Mouse (Mus musculus) midbrain, embryonic 14.5 days (tissue): Measurements from ENCODE around the gene Ddx20. TPM values are rescaled to one million over a fixed set of nuclear protein-coding genes. Genes with fewer than 3 reads are reported as not detected.

Experiments
- ATAC-seq: fragments of 200-750 bp; cut with Nextera tagmentation; 2 replicates; pipeline ENCODE4 v1.8.0; 2017; ENCODE audit warnings: moderate number of reproducible peaks, moderate library complexity; ENCODE audit not compliant: low FRiP score, low TSS enrichment
- DNase-seq: peaks from one replicate; pipeline ENCODE4 v3.0.0-alpha.2; 2015
- H3K27ac ChIP-seq: fragments of 300-500 bp; sonication (generic); replicated peaks from 2 replicates; pipeline ENCODE4 v1.5.1; 2014; ENCODE audit warnings: mild to moderate bottlenecking, low read depth, low read length, moderate library complexity
- H3K27me3 ChIP-seq: fragments of 300-500 bp; sonication (generic); 2 replicates; pipeline ENCODE4 v1.6.1; 2014; ENCODE audit warnings: low read length, control low read depth, mixed read lengths; ENCODE audit not compliant: control insufficient read depth, insufficient read depth
- H3K36me3 ChIP-seq: fragments of 300-500 bp; sonication (generic); 2 replicates; pipeline ENCODE4 v1.6.1; 2014; ENCODE audit warnings: low read length, control low read depth; ENCODE audit not compliant: control insufficient read depth, insufficient read depth
- H3K4me1 ChIP-seq: fragments of 300-500 bp; sonication (generic); 2 replicates; pipeline ENCODE4 v1.6.1; 2014; ENCODE audit warnings: mild to moderate bottlenecking, antibody characterized with exemption, low read length, control low read depth; ENCODE audit not compliant: control insufficient read depth, insufficient read depth
- H3K4me2 ChIP-seq: fragments of 300-500 bp; sonication (generic); 2 replicates; pipeline ENCODE4 v1.6.1; 2014; ENCODE audit warnings: mild to moderate bottlenecking, low read length, moderate library complexity
- H3K4me3 ChIP-seq: fragments of 300-500 bp; sonication (generic); replicated peaks from 2 replicates; pipeline ENCODE4 v1.5.1; 2014; ENCODE audit warnings: low read depth, low read length
- H3K9ac ChIP-seq: fragments of 300-500 bp; sonication (generic); replicated peaks from 2 replicates; pipeline ENCODE4 v1.6.1; 2014; ENCODE audit warnings: mild to moderate bottlenecking, low read length, moderate library complexity
- H3K9me3 ChIP-seq: fragments of 300-500 bp; sonication (generic); 2 replicates; pipeline ENCODE4 v1.6.1; 2016; ENCODE audit warnings: low read length, control low read depth, mixed read lengths; ENCODE audit not compliant: control insufficient read depth
- WGBS: fragments of 180-500 bp; shearing (Covaris S2); extraction: QIAGEN DNeasy Blood & Tissue Kit; methylation state at CpG from one replicate; pipeline ENCODE4 v1.1.7; 2014; 5-methylcytosine and 5-hydroxymethylcytosine counted together
- polyA plus RNA-seq: library from polyadenylated mRNA; unstranded; fragments of >200 nt; fragmentation: Nextera tagmentation; extraction: Ambion mirVana; gene quantifications from 2 replicates; pipeline ENCODE4 v1.2.1, GENCODE M21; 2014

Ddx20 gene
- polyA plus RNA-seq, 1 experiment from 2014 or later: 32.0 TPM

DNA sequence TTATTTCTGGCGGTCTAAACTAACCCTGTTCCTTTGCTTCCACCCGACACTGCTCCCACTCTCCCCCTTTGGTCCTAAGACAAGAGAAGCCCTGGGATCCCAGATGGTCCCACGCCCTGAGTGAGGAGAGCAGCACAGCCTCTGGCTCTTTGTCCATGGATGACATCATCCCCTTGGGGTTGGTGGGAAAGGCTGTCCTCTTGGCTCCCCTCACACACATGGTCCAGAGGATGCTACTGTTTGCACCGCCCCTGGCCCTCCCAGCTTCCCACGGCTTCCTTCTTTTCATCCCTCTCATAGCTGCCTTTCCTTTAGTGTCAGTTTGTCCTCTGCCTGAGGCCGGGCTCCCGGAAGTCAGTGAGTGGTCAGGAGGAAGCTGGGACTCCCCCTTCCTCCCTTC, 24.4 kb upstream of the Ddx20 start:
- WGBS: 75% methylated on average over 7 of the region's 7 CpGs
- DNase-seq (no peak), ATAC-seq (no peak)
- Histone ChIP-seq H3K4me3 (no peak overlapping the region), H3K4me1 (peaks cover 8% of the 10 kb centered on the region; the same call in 1 of the 2 replicates), H3K27ac (no peak overlapping the region), H3K36me3 (no peaks in the 10 kb centered on the region), H3K4me2 (no peak overlapping the region), H3K9ac (no peak overlapping the region), H3K27me3 (no peaks in the 10 kb centered on the region), H3K9me3 (no peaks in the 10 kb centered on the region)

GRCm38 (mm10) chr3:105710246-105710645, 22.9 kb upstream of the Ddx20 start:
- DNase-seq (peak; percentile 54), ATAC-seq (peak; percentile 25; the same call in 1 of the 2 replicates)
- no peak overlapping the region for H3K27ac ChIP-seq
- 59% methylated on average over 6 of the region's 6 CpGs for WGBS
- H3K4me3 ChIP-seq: no peak overlapping the region
- H3K9ac ChIP-seq: no peak overlapping the region
- no peaks in the 10 kb centered on the region for H3K36me3 ChIP-seq
- H3K4me1 ChIP-seq: peaks cover 17% of the 10 kb centered on the region; the same call in 1 of the 2 replicates
- no peaks in the 10 kb centered on the region for H3K27me3 ChIP-seq
- H3K9me3 ChIP-seq: no peaks in the 10 kb centered on the region
- no peak overlapping the region for H3K4me2 ChIP-seq

DNA sequence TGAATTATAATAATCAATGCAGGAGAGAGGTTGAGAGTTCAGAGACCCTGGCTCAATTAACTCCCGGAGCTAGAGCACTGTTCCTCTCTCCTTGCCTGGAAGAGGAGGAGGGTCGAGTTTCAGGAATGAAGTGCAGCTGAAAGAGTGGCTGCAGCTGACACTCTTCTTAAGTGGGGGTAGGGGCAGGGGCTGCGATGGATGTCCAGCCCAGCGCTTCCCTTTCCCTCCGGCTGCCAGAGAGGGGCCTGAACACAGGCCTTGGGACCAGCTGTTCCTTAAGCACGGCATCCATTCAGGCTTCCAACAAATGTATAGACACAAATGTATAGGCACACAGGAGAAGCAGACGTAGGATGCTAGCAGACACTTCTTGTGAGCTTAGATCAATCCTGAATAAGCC, 20.2 kb upstream of the Ddx20 start:
- Histone ChIP-seq H3K4me2 (0 out of 2 replicates have a peak overlapping the region, but pooled peaks have one; percentile 15), H3K36me3 (no peaks in the 10 kb centered on the region), H3K27ac (no peak overlapping the region), H3K9me3 (no peaks in the 10 kb centered on the region), H3K4me3 (no peak overlapping the region), H3K9ac (no peak overlapping the region), H3K27me3 (peaks cover 6% of the 10 kb centered on the region; the same call in 1 of the 2 replicates), H3K4me1 (0 out of 2 replicates have a peak, but pooled peaks cover 11% of the 10 kb centered on the region)
- 17% methylated on average over 7 of the region's 7 CpGs for WGBS
- ATAC-seq (no peak), DNase-seq (no peak)

DNA sequence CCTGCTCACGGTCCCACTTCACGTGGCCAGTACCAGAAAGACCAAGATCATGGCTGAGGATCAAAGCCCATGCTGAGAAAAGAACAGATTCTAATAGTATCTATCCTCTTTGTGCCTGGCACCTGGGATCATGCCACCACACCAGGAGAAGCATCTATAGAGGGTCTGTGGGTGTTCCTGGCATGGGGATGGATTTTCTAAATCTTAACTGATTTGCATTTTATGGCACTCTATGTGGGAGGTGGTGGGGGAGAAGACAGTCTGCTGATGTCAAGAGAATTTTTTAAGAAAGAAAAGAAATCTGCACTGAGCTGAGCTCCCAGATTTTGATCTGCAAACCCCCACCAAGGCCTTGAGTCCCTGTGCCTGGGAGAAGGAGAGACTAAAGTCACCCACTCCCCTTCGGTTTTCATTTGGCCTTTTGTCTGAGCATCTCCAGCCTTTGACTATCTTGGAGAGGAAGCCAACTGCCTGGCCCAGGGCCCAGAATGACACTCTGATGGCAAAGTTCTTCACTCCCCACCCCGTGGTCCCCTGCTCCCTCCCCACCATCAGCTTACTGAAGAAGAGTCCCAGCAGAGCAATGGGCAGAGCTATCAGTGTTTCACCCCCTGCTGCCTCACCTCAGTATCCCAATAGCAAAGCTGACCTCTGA, 19.1 kb upstream of the Ddx20 start:
- Histone ChIP-seq H3K9ac (no peak overlapping the region), H3K4me3 (no peak overlapping the region), H3K4me2 (peak overlapping the region; percentile 99), H3K27ac (no peak overlapping the region), H3K9me3 (no peaks in the 10 kb centered on the region), H3K27me3 (peaks cover 6% of the 10 kb centered on the region; the same call in 1 of the 2 replicates), H3K36me3 (no peaks in the 10 kb centered on the region), H3K4me1 (0 out of 2 replicates have a peak, but pooled peaks cover 11% of the 10 kb centered on the region)
- no peak for DNase-seq
- 42% methylated on average over 4 of the region's 4 CpGs for WGBS
- ATAC-seq: no peak

DNA sequence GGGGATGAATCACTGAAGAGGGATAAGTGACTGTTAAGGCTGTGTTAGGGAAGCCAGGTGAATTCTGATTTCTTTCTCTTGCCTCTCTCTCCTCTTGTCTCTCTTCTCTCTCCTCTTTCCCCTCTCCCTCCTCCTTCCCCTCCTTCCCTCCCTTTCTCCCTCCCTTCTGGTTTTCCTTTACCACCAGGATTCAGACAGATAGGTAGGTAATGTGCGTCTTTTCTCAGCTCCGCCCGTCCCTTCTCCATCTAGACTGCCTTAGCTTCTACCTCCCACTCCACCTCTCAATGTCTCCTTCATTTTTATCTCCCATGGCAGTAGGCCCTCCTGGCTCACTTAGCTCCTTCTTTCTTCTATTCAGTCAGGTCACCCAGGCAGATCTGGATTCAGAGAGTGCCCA, 18.2 kb upstream of the Ddx20 start:
- H3K27ac ChIP-seq: no peak overlapping the region
- no peak for ATAC-seq

DNA sequence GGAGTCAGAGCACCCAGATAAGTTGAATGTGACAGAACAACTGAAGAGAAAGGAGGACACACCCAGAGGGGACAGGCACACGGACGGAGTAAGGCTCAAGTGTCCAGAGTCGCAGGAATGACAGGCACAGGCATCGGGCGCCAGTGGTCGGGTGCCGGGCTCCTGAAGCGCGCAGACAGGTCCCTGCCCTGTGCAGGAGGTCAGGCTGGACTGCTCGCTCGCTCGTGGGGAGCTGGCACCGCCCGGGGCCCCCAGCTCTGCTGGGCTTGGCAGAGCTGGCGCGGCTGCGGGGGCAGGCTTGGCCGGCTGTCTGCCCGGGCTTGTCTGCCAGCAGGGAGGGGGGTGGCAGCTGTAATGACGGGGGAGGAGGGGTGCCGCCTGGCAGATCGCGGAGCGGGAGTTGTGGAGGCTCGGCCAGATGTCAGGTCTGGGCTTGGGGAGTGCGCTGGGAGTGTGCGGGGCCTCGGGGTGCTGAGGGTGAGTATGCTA, 17.7 kb upstream of the Ddx20 start:
- Histone ChIP-seq H3K4me2 (peak overlapping the region; percentile 99), H3K27ac (no peak overlapping the region), H3K27me3 (peaks cover 6% of the 10 kb centered on the region; the same call in 1 of the 2 replicates), H3K4me3 (peak overlapping the region; percentile 41), H3K9ac (peak overlapping the region; percentile 61), H3K9me3 (no peaks in the 10 kb centered on the region), H3K4me1 (0 out of 2 replicates have a peak, but pooled peaks cover 11% of the 10 kb centered on the region), H3K36me3 (no peaks in the 10 kb centered on the region)
- under 1% methylated on average over 28 of the region's 28 CpGs for WGBS
- DNase-seq (peak; percentile 67), ATAC-seq (peak; percentile 44)

More for the DNA sequence above, 18.2 kb upstream of the Ddx20 start:
- H3K4me2 ChIP-seq: peak overlapping the region; percentile 99
- no peaks in the 10 kb centered on the region for H3K36me3 ChIP-seq
- peak overlapping the region; percentile 41 for H3K4me3 ChIP-seq
- H3K4me1 ChIP-seq: 0 out of 2 replicates have a peak, but pooled peaks cover 11% of the 10 kb centered on the region
- WGBS: 24% methylated on average over 3 of the region's 3 CpGs
- DNase-seq: no peak
- H3K9ac ChIP-seq: peak overlapping the region; percentile 61
- H3K27me3 ChIP-seq: peaks cover 6% of the 10 kb centered on the region; the same call in 1 of the 2 replicates
- no peaks in the 10 kb centered on the region for H3K9me3 ChIP-seq

GRCm38 (mm10) chr3:105704031-105705008, 16.9 kb upstream of the Ddx20 start, which contains the start of gene Inka2:
TSS of gene Inka2 (plus strand) at chr3:105704599.
- Histone ChIP-seq H3K27me3 (peaks cover 6% of the 10 kb centered on the region; the same call in 1 of the 2 replicates), H3K9me3 (no peaks in the 10 kb centered on the region), H3K9ac (peak within 1 kb of the TSS; percentile 61), H3K27ac (no peak within 1 kb of the TSS), H3K4me2 (peak within 1 kb of the TSS; percentile 99), H3K4me3 (peak within 1 kb of the TSS; percentile 41), H3K4me1 (0 out of 2 replicates have a peak, but pooled peaks cover 11% of the 10 kb centered on the region), H3K36me3 (no peaks in the 10 kb centered on the region)
- peak; percentile 91 for DNase-seq
- WGBS: 2% methylated on average over 41 of the region's 43 CpGs
- peak; percentile 96 for ATAC-seq

DNA sequence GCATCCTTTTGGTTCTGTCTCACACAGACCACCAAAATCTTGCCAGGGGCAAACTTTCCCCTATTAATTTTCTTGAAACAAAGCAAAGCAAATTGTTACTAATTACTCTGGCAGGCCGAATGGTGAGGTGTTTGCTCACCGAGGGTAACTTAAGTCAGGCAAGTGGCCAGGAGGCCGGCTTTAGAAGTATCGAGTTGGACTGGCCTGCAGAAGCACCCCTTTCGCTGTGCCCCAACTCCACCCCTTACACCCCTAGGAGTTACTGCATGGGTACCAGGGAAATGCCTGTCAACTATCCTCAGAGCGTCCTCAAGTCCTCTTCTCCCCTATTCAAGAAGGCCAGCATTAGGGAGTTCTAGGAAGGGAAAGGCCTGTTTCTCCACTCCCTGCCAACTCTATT, 16.2 kb upstream of the Ddx20 start:
- Histone ChIP-seq H3K4me1 (0 out of 2 replicates have a peak, but pooled peaks cover 11% of the 10 kb centered on the region), H3K4me3 (no peak overlapping the region; the same call in 1 of the 2 replicates), H3K9me3 (no peaks in the 10 kb centered on the region), H3K36me3 (no peaks in the 10 kb centered on the region), H3K27me3 (peaks cover 6% of the 10 kb centered on the region; the same call in 1 of the 2 replicates), H3K4me2 (0 out of 2 replicates have a peak overlapping the region, but pooled peaks have one; percentile 99), H3K27ac (no peak overlapping the region), H3K9ac (no peak overlapping the region)
- ATAC-seq: no peak
- WGBS: 58% methylated on average over 6 of the region's 6 CpGs
- DNase-seq: no peak
